Mouse (Mus musculus): ENCODE data around the gene Prnp.

Gene Prnp

GRCm38 (mm10) chr2:131906846-131907245 is 2.9 kb upstream of the Prnp start:
- DNase-seq (ENCODE audit: low read depth) = no peak

GRCm38 (mm10) chr2:131907311-131907710 is 2.4 kb upstream of the Prnp start:
- no peak for DNase-seq (ENCODE audit: low read depth)

GRCm38 (mm10) chr2:131908351-131908861 is 1.3 kb upstream of the Prnp start:
- no peak for DNase-seq (ENCODE audit: low read depth)

GRCm38 (mm10) chr2:131908906-131909305 is 822 bp upstream of the Prnp start:
- no peak for DNase-seq (ENCODE audit: low read depth)

- DNase-seq (ENCODE audit: low read depth) = no peak
These were observed 1.1 kb downstream of the Prnp start for GRCm38 (mm10) chr2:131910847-131911246.

GRCm38 (mm10) chr2:131911341-131911740 is 1.6 kb downstream of the Prnp start:
- no peak for DNase-seq (ENCODE audit: low read depth)

GRCm38 (mm10) chr2:131912526-131913258 is 3.0 kb downstream of the Prnp start:
- no peak for DNase-seq (ENCODE audit: low read depth)

- DNase-seq (ENCODE audit: low read depth) = no peak
These were observed 22.7 kb downstream of the Prnp start for GRCm38 (mm10) chr2:131932275-131932902.

- DNase-seq (ENCODE audit: low read depth) = no peak
These were observed 23.3 kb downstream of the Prnp start for GRCm38 (mm10) chr2:131933013-131933412.

GRCm38 (mm10) chr2:131933598-131933997 is 23.9 kb downstream of the Prnp start:
- DNase-seq (ENCODE audit: low read depth) = no peak

- DNase-seq (ENCODE audit: low read depth) = no peak
These were observed 24.5 kb downstream of the Prnp start for GRCm38 (mm10) chr2:131934243-131934642.

GRCm38 (mm10) chr2:131935390-131936105 is 25.8 kb downstream of the Prnp start:
- DNase-seq (ENCODE audit: low read depth) = peak; percentile 93

GRCm38 (mm10) chr2:131936410-131936809 is 26.7 kb downstream of the Prnp start:
- DNase-seq (ENCODE audit: low read depth) = no peak

GRCm38 (mm10) chr2:131939404-131940111 is 29.8 kb downstream of the Prnp start:
- DNase-seq (ENCODE audit: low read depth) = peak; percentile 71

- no peak for DNase-seq (ENCODE audit: low read depth)
These were observed 30.8 kb downstream of the Prnp start for GRCm38 (mm10) chr2:131940506-131940905.

GRCm38 (mm10) chr2:131941501-131941900 is 31.8 kb downstream of the Prnp start:
- DNase-seq (ENCODE audit: low read depth) = no peak

GRCm38 (mm10) chr2:131944370-131944769 is 34.6 kb downstream of the Prnp start:
- DNase-seq (ENCODE audit: low read depth) = no peak

GRCm38 (mm10) chr2:131945225-131945624 is 35.5 kb downstream of the Prnp start:
- DNase-seq (ENCODE audit: low read depth) = peak; percentile 93

GRCm38 (mm10) chr2:131945765-131946164 is 36.0 kb downstream of the Prnp start:
- DNase-seq (ENCODE audit: low read depth) = no peak

- no peak for DNase-seq (ENCODE audit: low read depth)
These were observed 36.6 kb downstream of the Prnp start for GRCm38 (mm10) chr2:131946351-131946750.

GRCm38 (mm10) chr2:131948156-131948555 is 38.4 kb downstream of the Prnp start:
- DNase-seq (ENCODE audit: low read depth) = no peak

All from 416B (cell line).